8 mouse cellular contexts compared by ENCODE assay signal in the genomic region with DNA sequence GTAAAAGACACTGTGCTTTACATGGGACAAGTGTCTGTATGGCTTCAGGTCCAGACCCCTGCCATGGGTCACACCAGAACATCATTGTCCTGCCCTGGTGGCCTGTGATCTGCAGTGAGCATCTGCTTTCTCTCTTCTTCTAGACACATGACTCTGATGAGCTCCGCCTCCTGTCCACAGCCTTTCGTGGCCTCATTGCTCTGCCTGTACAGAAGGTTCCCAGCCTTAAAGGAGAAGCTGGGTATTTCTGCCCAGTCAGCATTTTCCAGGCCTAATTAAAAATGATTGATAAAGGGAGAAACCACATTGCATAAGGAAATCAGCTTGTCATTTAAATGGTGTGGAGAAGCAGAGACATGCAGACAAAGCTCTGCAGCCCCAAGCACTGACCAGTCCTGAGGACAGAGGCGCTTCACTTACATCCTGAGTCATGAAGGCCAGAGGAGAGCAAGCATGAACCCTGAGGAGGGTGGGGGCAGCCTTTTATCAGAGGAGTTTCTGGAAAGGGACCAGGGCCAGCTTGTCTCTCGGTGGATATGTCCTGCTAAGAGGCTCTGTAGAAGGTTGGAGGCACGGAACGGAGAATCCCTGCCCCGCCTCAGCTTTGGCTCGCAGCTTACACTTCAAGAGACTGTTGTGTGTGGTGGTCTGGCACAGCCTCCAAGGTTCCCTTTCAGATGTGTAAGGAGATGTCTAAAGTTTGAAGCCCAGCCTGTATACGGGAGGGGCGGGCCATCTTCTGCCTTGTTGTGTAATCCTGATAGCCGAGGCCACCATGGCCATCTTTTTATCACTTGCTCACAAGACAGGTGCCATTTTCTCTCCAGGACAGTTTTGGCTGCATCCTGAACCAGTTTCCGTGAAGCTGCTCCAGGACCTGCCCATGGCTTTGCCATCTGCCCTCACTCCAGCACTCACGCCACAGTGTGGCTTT.
A peak's percentile ranks its signal among the peaks of the same experiment; 100 is the strongest.
DNase-seq lines count a peak whose midpoint lies in the region; ATAC-seq and TF ChIP-seq lines count a peak whose summit lies in the region.

No protein-coding gene starts in this region.

- POLR2A ChIA-PET in Patski (lab: Charles Lee), result interaction anchor here (1.0 kb wide), 1 partner anchor 8 kb away, joined by 4 read pairs; no protein-coding TSS in a partner anchor

- intact Hi-C loops in heart, postnatal 36 days (cut with DNase I), result no loop called here
- intact Hi-C loops in left cerebral cortex, postnatal 36 days (cut with DNase I), result no loop called here

- TF ChIP-seq CTCF in Patski (IDR thresholded peaks at IDR 0.05), result no peak

- WGBS in midbrain, embryonic 14.5 days, result 64% methylated on average over 13 of the region's 13 CpGs

- no peaks in the 10 kb centered on the region for H3K36me3 ChIP-seq in midbrain, embryonic 14.5 days (ENCODE audit: control insufficient read depth, insufficient read depth, low read length)

- no peaks in the 10 kb centered on the region for H3K27me3 ChIP-seq in Patski
- H3K27me3 ChIP-seq in midbrain, embryonic 14.5 days (ENCODE audit: control insufficient read depth, insufficient read depth, low read length), result no peaks in the 10 kb centered on the region

- H3K27ac ChIP-seq in midbrain, embryonic 14.5 days (replicated peaks; ENCODE audit: low read depth, low read length), result 0 out of 2 replicates have a peak overlapping the region, but pooled peaks have one; percentile 26

- H3K4me1 ChIP-seq in midbrain, embryonic 14.5 days (ENCODE audit: control insufficient read depth, insufficient read depth, low read length), result peaks cover 39% of the 10 kb centered on the region

- no peak overlapping the region for H3K4me2 ChIP-seq in midbrain, embryonic 14.5 days (ENCODE audit: low read length)

- peak; percentile 60 for ATAC-seq in Patski
- peak; percentile 34 for ATAC-seq in inflammation-experienced regulatory T-cells, adult 6 months
- ATAC-seq in midbrain, embryonic 14.5 days (ENCODE audit: low FRiP score, low TSS enrichment), result 0 out of 2 replicates have a peak, but pooled peaks have one; percentile 28

- no peaks in the 10 kb centered on the region for H3K9me3 ChIP-seq in midbrain, embryonic 14.5 days (ENCODE audit: control insufficient read depth, low read length)

- in situ Hi-C loops in Patski (cut with MboI; ENCODE audit: low pct_unique_long_range_greater_than_20kb), result no loop called here

- H3K4me3 ChIP-seq in midbrain, embryonic 14.5 days (replicated peaks; ENCODE audit: low read depth, low read length), result no peak overlapping the region

- CTCF ChIA-PET in Patski (lab: Charles Lee), result no interaction called here

- peak; percentile 36 to 53 for DNase-seq in heart, adult 18-20 months
- no peak for DNase-seq in heart, postnatal 36 days
- DNase-seq in Patski (ENCODE audit: low read depth, low spot score), result no peak
- DNase-seq in embryo, embryonic 11 days, result peak; percentile 49
- no peak for DNase-seq in midbrain, embryonic 14.5 days
- no peak for DNase-seq in thymus, adult 18-20 months
- DNase-seq in left cerebral cortex, postnatal 36 days (ENCODE audit: low spot score in 2 of 2), result no peak

- 0 out of 2 replicates have a peak overlapping the region, but pooled peaks have one; percentile 16 for H3K9ac ChIP-seq in midbrain, embryonic 14.5 days (replicated peaks; ENCODE audit: low read length)

Comparison
In these comparisons a context has a peak if more than half of its experiments do, and no peak if none do; other contexts are left out.
1. DNase-seq: peak in heart, adult 18-20 months (2 of 2) and embryo, embryonic 11 days (single experiment); none in heart, postnatal 36 days (0 of 2), Patski (single experiment), midbrain, embryonic 14.5 days (single experiment), thymus, adult 18-20 months (0 of 2) and left cerebral cortex, postnatal 36 days (0 of 2).
2. Peak in every context shown above with its lines, with median percentiles within 50 percentile points of each other: ATAC-seq.